Mouse (Mus musculus) embryonic fibroblast, embryonic 13.5 days (primary cell): ENCODE data around the gene Aldh1a3. TPM values are rescaled to one million over a fixed set of nuclear protein-coding genes. Genes with fewer than 3 reads are reported as not detected.

Experiments used
- H3K27ac ChIP-seq: 2 replicates; pipeline ENCODE4 v1.5.1; 2012; ENCODE audit warnings: low read length, control low read depth, inconsistent platforms; ENCODE audit not compliant: insufficient read depth
- H3K4me1 ChIP-seq: 2 replicates; pipeline ENCODE4 v1.6.1; 2011; ENCODE audit warnings: low read length; ENCODE audit not compliant: control insufficient read depth, insufficient read depth
- H3K4me3 ChIP-seq: 2 replicates; pipeline ENCODE4 v1.5.1; 2011; ENCODE audit warnings: mild to moderate bottlenecking, control low read depth, low read length; ENCODE audit not compliant: insufficient read depth
- CTCF ChIP-seq: IDR thresholded peaks from 2 replicates; pipeline ENCODE4 v1.5.1; 2011; ENCODE audit warnings: mild to moderate bottlenecking, control low read depth, low read length, moderate library complexity, borderline replicate concordance; ENCODE audit not compliant: insufficient read depth
- POLR2A ChIP-seq: IDR thresholded peaks from 2 replicates; pipeline ENCODE4 v1.6.1; 2011; ENCODE audit warnings: low read depth, mild to moderate bottlenecking, control low read depth, low read length, moderate library complexity
- polyA plus RNA-seq: library from polyadenylated mRNA; stranded (reverse); fragments of >200 nt; gene quantifications from 2 replicates; pipeline ENCODE4 v1.2.4, GENCODE M21; 2011; ENCODE audit warnings: low read depth; ENCODE audit not compliant: missing spikeins, insufficient read length

The Aldh1a3 gene
- polyA plus RNA-seq, 1 experiment: 3.5 TPM

- no peak overlapping the region for H3K4me3 ChIP-seq
- H3K27ac ChIP-seq: no peak overlapping the region
- TF ChIP-seq CTCF (no peak), POLR2A (no peak)
- H3K4me1 ChIP-seq: no peaks in the 10 kb centered on the region
These were observed 71.4 kb downstream of the Aldh1a3 start for GRCm38 (mm10) chr7:66355791-66356522.

GRCm38 (mm10) chr7:66354911-66355310 lies 72.4 kb downstream of the Aldh1a3 start:
- no peak overlapping the region for H3K27ac ChIP-seq
- no peaks in the 10 kb centered on the region for H3K4me1 ChIP-seq
- H3K4me3 ChIP-seq: no peak overlapping the region
- TF ChIP-seq POLR2A: no peak
- TF ChIP-seq CTCF: no peak

DNA sequence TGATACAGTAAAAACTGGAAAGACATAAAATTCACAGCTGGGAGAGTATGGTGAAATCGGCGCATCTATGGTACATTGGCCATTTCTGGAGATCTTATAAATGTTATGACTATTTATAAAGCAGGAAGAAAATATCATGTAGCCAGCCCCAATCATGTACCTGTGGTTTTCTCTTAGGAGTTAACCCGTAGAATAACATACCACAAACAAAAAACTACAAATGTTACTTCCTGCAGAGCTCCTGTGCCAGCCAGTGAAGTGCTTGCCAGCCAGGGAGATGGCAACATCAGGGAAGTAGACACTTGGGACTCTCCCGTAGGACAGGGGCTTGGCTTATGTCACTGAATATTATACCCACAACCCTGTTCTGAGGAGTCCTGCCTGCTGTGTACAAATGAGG lies 76.2 kb downstream of the Aldh1a3 start:
- H3K4me1 ChIP-seq: no peaks in the 10 kb centered on the region
- H3K4me3 ChIP-seq: no peak overlapping the region
- no peak for TF ChIP-seq POLR2A
- TF ChIP-seq CTCF: no peak
- no peak overlapping the region for H3K27ac ChIP-seq

- Histone ChIP-seq H3K4me3 (no peak overlapping the region), H3K4me1 (no peaks in the 10 kb centered on the region), H3K27ac (no peak overlapping the region)
- TF ChIP-seq POLR2A (no peak), CTCF (no peak)
These were observed 77.6 kb downstream of the Aldh1a3 start for GRCm38 (mm10) chr7:66349670-66350069.

GRCm38 (mm10) chr7:66348588-66348987 lies 78.7 kb downstream of the Aldh1a3 start:
- peaks cover 2% of the 10 kb centered on the region; the same call in 1 of the 2 replicates for H3K4me1 ChIP-seq
- TF ChIP-seq CTCF (no peak), POLR2A (no peak)
- H3K27ac ChIP-seq: no peak overlapping the region
- H3K4me3 ChIP-seq: no peak overlapping the region

DNA sequence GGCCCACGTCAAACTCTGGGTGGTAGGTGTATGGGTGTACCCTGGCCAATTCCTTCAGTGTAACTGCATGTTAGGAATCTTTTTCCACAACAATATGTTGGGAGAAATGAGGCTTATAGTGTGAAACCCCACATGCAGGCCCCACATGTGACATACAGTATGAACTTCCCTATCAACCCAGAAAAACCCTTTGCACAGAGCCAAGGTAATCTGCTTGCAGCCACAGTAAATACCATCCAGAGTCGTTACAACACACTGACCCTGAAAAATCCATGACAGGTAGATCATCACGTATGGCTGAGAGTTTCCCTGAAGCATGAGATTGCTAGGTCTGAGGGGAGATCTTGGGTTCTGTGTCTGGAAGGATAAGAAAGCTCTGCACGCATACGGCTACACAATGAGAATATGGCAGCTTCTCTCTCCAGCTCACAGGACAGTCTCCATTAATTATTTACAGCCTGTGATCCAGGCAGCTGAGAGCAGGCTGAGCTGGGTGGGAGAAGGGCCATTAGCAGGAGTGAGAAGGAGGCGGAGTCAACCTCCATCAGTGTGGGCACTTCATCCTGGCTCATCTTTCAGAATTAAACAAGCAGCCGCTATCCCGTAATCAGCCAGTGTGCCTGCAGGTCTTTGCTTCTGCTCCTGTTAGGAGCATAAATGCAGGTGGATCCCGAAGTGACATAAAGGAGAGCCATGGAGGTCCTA lies 80.2 kb downstream of the Aldh1a3 start:
- no peak overlapping the region for H3K27ac ChIP-seq
- no peak overlapping the region for H3K4me3 ChIP-seq
- TF ChIP-seq CTCF: no peak
- no peak for TF ChIP-seq POLR2A
- H3K4me1 ChIP-seq: peaks cover 11% of the 10 kb centered on the region

DNA sequence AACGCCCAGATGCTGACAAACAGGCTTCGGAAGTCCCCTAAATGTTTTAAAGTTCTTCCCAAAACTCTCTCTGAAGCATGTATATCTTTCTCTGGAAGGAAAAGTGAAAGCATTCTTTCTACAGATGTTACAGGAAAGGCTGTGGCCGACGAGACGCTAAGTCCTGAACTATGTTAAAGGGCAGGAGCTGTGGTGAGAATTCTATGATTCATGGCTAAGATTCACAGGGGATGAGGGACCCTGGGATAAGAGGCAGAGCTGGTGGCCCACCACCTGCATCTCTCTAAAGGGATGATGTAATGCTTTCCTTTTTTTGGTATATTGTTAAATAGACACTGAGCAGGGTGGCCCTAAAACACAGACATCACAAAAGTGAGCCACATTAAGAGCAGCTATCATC lies 84.0 kb downstream of the Aldh1a3 start:
- H3K4me3 ChIP-seq: no peak overlapping the region
- peaks cover 27% of the 10 kb centered on the region for H3K4me1 ChIP-seq
- peak overlapping the region; percentile 90 for H3K27ac ChIP-seq
- no peak for TF ChIP-seq POLR2A
- TF ChIP-seq CTCF: no peak

- Histone ChIP-seq H3K27ac (peak overlapping the region; percentile 90), H3K4me1 (peaks cover 27% of the 10 kb centered on the region), H3K4me3 (no peak overlapping the region)
- no peak for TF ChIP-seq CTCF
- no peak for TF ChIP-seq POLR2A
These were observed 84.5 kb downstream of the Aldh1a3 start for GRCm38 (mm10) chr7:66342831-66343230.

DNA sequence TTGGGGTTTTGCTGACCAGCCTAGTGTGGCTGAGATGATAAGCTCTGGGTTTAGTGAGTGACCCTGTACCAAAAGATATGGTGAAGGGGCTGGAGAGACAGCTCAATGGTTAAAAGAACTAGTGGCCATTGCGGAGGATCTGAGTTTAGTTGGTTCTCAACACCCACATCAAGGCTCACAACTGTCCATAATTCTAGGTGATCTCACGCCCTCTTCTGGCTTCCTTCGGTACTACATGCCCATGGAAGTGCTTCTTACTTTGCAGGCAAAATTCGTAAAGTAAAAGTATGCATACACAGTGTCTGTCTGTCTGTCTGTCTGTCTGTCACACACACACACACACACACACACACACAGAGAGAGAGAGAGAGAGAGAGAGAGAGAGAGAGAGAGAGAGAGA lies 85.0 kb downstream of the Aldh1a3 start:
- Histone ChIP-seq H3K4me3 (no peak overlapping the region), H3K27ac (peak overlapping the region; percentile 90), H3K4me1 (peaks cover 27% of the 10 kb centered on the region)
- no peak for TF ChIP-seq POLR2A

Other genes starting within 250 kb of the Aldh1a3 start
- not detected in 2 replicates for gene Gm10974, start 61.6 kb downstream of the Aldh1a3 start, polyA plus RNA-seq
- gene Lrrk1, start 39.2 kb downstream of the Aldh1a3 start, polyA plus RNA-seq: 31.0 and 39.9 TPM in 2 replicates